Mouse (Mus musculus) heart, postnatal 0 days (tissue): ENCODE results near the gene Tbc1d1. TPM values are rescaled to one million over a fixed set of nuclear protein-coding genes. Genes with fewer than 3 reads are reported as not detected.

Source experiments
- ATAC-seq: fragments of 200-750 bp; cut with Nextera tagmentation; 2 replicates; pipeline ENCODE4 v1.8.0; 2017; ENCODE audit warnings: low read depth, moderate number of reproducible peaks, moderate library complexity; ENCODE audit not compliant: insufficient read depth
- DNase-seq: peaks from one replicate; pipeline ENCODE4 v3.0.0-alpha.2; 2016; ENCODE audit warnings: low spot score
- H3K27ac ChIP-seq: fragments of 300-500 bp; sonication (generic); 2 replicates; pipeline ENCODE4 v1.5.1; 2014; ENCODE audit warnings: low read depth, mild to moderate bottlenecking
- H3K27me3 ChIP-seq: fragments of 300-500 bp; sonication (generic); 2 replicates; pipeline ENCODE4 v1.6.1; 2014; ENCODE audit warnings: low read length, mixed read lengths; ENCODE audit not compliant: control insufficient read depth, insufficient read depth
- H3K36me3 ChIP-seq: fragments of 300-500 bp; sonication (generic); replicated peaks from 2 replicates; pipeline ENCODE4 v1.6.1; 2014; ENCODE audit warnings: low read length, mixed read lengths; ENCODE audit not compliant: control insufficient read depth, insufficient read depth
- H3K4me1 ChIP-seq: fragments of 300-500 bp; sonication (generic); 2 replicates; pipeline ENCODE4 v1.6.1; 2014; ENCODE audit warnings: antibody characterized with exemption; ENCODE audit not compliant: control insufficient read depth, insufficient read depth
- H3K4me2 ChIP-seq: fragments of 300-500 bp; sonication (generic); 2 replicates; pipeline ENCODE4 v1.6.1; 2014; ENCODE audit warnings: low read depth, mild to moderate bottlenecking, low read length, moderate library complexity
- H3K4me3 ChIP-seq: fragments of 300-500 bp; sonication (generic); 2 replicates; pipeline ENCODE4 v1.5.1; 2014; ENCODE audit warnings: low read depth, low read length
- H3K9ac ChIP-seq: fragments of 300-500 bp; sonication (generic); replicated peaks from 2 replicates; pipeline ENCODE4 v1.6.1; 2014; ENCODE audit warnings: low read depth, low read length, mixed read lengths
- H3K9me3 ChIP-seq: fragments of 300-500 bp; sonication (generic); replicated peaks from 2 replicates; pipeline ENCODE4 v1.6.1; 2016; ENCODE audit warnings: low read length; ENCODE audit not compliant: control insufficient read depth
- CTCF ChIP-seq: IDR thresholded peaks from 2 replicates; pipeline ENCODE4 v1.5.1; 2016; ENCODE audit warnings: antibody characterized with exemption, control low read depth, low read depth
- EP300 ChIP-seq: IDR thresholded peaks from 2 replicates; pipeline ENCODE4 v1.6.1; 2016; ENCODE audit warnings: antibody characterized with exemption, low read depth
- WGBS: fragments of 180-500 bp; shearing (Covaris S2); extraction: QIAGEN DNeasy Blood & Tissue Kit; methylation state at CpG from one replicate; pipeline ENCODE4 v1.1.7; 2014; 5-methylcytosine and 5-hydroxymethylcytosine counted together
- polyA plus RNA-seq: library from polyadenylated mRNA; unstranded; fragments of >200 nt; fragmentation: Nextera tagmentation; extraction: Ambion mirVana; gene quantifications from 2 replicates; pipeline ENCODE4 v1.2.1, GENCODE M21; 2015
- total RNA-seq: library from RNA; depleted of rRNA; stranded (reverse); fragments of >200 nt; gene quantifications from 2 replicates; pipeline ENCODE4 v1.2.3, GENCODE M21; 2014; ENCODE audit warnings: low replicate concordance

Tbc1d1 gene
- total and polyA plus RNA-seq, 2 experiments from 2014 or later: 22.4 to 55.4 TPM

- H3K36me3 ChIP-seq: no peaks in the 10 kb centered on the region
- TF ChIP-seq CTCF (no peak), EP300 (no peak)
- no peaks in the 10 kb centered on the region for H3K9me3 ChIP-seq
- peaks cover 7% of the 10 kb centered on the region; the same call in 1 of the 2 replicates for H3K4me1 ChIP-seq
- no peak overlapping the region for H3K4me3 ChIP-seq
- DNase-seq (no peak), ATAC-seq (no peak)
- no peak overlapping the region for H3K4me2 ChIP-seq
- 50% methylated on average over 5 of the region's 5 CpGs for WGBS
- H3K27ac ChIP-seq: no peak overlapping the region
- H3K27me3 ChIP-seq: no peaks in the 10 kb centered on the region
- no peak overlapping the region for H3K9ac ChIP-seq
Observed at GRCm38 (mm10) chr5:64201071-64201470, 45.0 kb downstream of the Tbc1d1 start.

- ATAC-seq: peak; percentile 64; the same call in 1 of the 2 replicates
- peak; percentile 58 for DNase-seq
- TF ChIP-seq EP300 (no peak), CTCF (peak; percentile 95)
Observed at GRCm38 (mm10) chr5:64202306-64202705, 46.2 kb downstream of the Tbc1d1 start.

DNA sequence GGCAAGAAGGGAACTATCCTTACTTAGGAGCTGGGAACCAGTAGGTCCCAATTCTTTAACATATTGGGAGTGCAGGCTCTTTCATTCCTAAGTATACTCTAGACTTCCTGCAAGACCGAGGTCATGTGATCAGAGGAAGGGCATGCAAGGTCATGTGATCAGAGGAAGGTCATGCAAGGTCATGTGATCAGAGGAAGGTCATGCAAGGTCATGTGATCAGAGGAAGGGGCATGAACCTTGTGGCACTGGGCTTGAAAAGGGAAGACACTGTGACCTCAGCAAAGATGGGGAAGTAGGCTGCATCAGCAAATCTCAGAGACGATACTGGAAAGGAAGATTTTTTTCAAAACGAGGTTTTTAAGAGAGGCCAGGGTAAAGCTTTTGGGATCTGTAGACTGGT is 49.5 kb downstream of the Tbc1d1 start:
- no peak overlapping the region for H3K27ac ChIP-seq
- no peaks in the 10 kb centered on the region for H3K36me3 ChIP-seq
- no peak for DNase-seq
- TF ChIP-seq EP300 (no peak), CTCF (no peak)
- H3K9me3 ChIP-seq: no peaks in the 10 kb centered on the region
- 0 out of 2 replicates have a peak, but pooled peaks cover 4% of the 10 kb centered on the region for H3K4me1 ChIP-seq
- no peak overlapping the region for H3K4me2 ChIP-seq
- 76% methylated on average over 3 of the region's 3 CpGs for WGBS
- no peak overlapping the region for H3K9ac ChIP-seq
- no peak for ATAC-seq
- no peaks in the 10 kb centered on the region for H3K27me3 ChIP-seq
- no peak overlapping the region for H3K4me3 ChIP-seq

More at GRCm38 (mm10) chr5:64202306-64202705, 46.2 kb downstream of the Tbc1d1 start:
- Histone ChIP-seq H3K36me3 (no peaks in the 10 kb centered on the region), H3K9ac (no peak overlapping the region), H3K4me2 (no peak overlapping the region), H3K27me3 (no peaks in the 10 kb centered on the region), H3K4me3 (no peak overlapping the region), H3K27ac (no peak overlapping the region), H3K4me1 (no peaks in the 10 kb centered on the region), H3K9me3 (no peaks in the 10 kb centered on the region)
- WGBS: 27% methylated on average over 2 of the region's 2 CpGs

GRCm38 (mm10) chr5:64206431-64206830 is 50.3 kb downstream of the Tbc1d1 start:
- Histone ChIP-seq H3K9ac (no peak overlapping the region), H3K4me3 (no peak overlapping the region), H3K27ac (no peak overlapping the region), H3K9me3 (no peaks in the 10 kb centered on the region), H3K4me2 (no peak overlapping the region), H3K36me3 (no peaks in the 10 kb centered on the region), H3K4me1 (0 out of 2 replicates have a peak, but pooled peaks cover 4% of the 10 kb centered on the region), H3K27me3 (no peaks in the 10 kb centered on the region)
- ATAC-seq (no peak), DNase-seq (no peak)
- TF ChIP-seq CTCF: no peak
- TF ChIP-seq EP300: no peak
- WGBS: 55% methylated on average over 3 of the region's 3 CpGs

- DNase-seq: no peak
- 62% methylated on average over 8 of the region's 8 CpGs for WGBS
- Histone ChIP-seq H3K9me3 (no peaks in the 10 kb centered on the region), H3K4me1 (0 out of 2 replicates have a peak, but pooled peaks cover 4% of the 10 kb centered on the region), H3K4me3 (no peak overlapping the region), H3K4me2 (no peak overlapping the region), H3K27ac (no peak overlapping the region), H3K9ac (no peak overlapping the region), H3K27me3 (no peaks in the 10 kb centered on the region), H3K36me3 (no peaks in the 10 kb centered on the region)
- ATAC-seq: no peak
- TF ChIP-seq EP300 (no peak), CTCF (no peak)
Observed at GRCm38 (mm10) chr5:64206875-64207274, 50.8 kb downstream of the Tbc1d1 start.

DNA sequence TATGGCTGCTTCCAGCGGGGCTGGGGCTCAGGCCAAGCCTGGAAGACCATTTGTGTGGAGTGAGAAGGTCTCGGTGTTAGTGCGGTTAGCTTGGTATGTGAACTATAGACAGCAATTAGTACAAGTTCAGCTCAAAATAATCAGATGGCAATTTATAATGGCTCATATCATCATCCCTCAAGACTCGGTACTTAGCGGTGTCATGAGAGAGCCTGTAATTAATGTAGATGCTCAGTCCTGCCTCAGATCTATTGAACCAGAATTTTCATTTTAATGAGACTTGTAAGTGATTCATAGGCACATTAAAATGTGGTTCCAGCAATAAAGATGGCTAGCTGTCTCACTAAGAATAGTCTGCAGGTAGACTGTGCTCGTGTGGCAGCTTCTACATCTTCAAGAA is 51.7 kb downstream of the Tbc1d1 start:
- Histone ChIP-seq H3K9me3 (no peaks in the 10 kb centered on the region), H3K4me2 (no peak overlapping the region), H3K27ac (no peak overlapping the region), H3K36me3 (no peaks in the 10 kb centered on the region), H3K9ac (no peak overlapping the region), H3K4me3 (no peak overlapping the region), H3K27me3 (no peaks in the 10 kb centered on the region), H3K4me1 (0 out of 2 replicates have a peak, but pooled peaks cover 4% of the 10 kb centered on the region)
- TF ChIP-seq EP300: no peak
- TF ChIP-seq CTCF: no peak
- DNase-seq (no peak), ATAC-seq (no peak)
- 94% methylated on average over 6 of the region's 6 CpGs for WGBS
